Mouse (Mus musculus) G1E (cell line): ENCODE measurements around the gene Etfa. TPM values are rescaled to one million over a fixed set of nuclear protein-coding genes. Genes with fewer than 3 reads are reported as not detected.

ENCODE experiments used
- ATAC-seq: 2 replicates; pipeline ENCODE4 v1.8.0; 2016; ENCODE audit warnings: mild to moderate bottlenecking; ENCODE audit not compliant: insufficient number of reproducible peaks, poor library complexity, low FRiP score, severe bottlenecking; ENCODE audit errors: extremely low read depth
- DNase-seq: peaks from one replicate; pipeline ENCODE4 v3.0.0; 2012; ENCODE audit warnings: low spot score
- H3K27me3 ChIP-seq: 2 replicates; pipeline ENCODE4 v1.6.1; 2012; ENCODE audit warnings: mild to moderate bottlenecking, low read length, inconsistent platforms; ENCODE audit not compliant: insufficient read depth
- H3K36me3 ChIP-seq: replicated peaks from 2 replicates; pipeline ENCODE3; 2012; ENCODE audit warnings: mild to moderate bottlenecking, inconsistent platforms
- H3K4me1 ChIP-seq: 2 replicates; pipeline ENCODE4 v1.6.1; 2012; ENCODE audit warnings: low read depth, low read length, inconsistent platforms, mixed read lengths; ENCODE audit not compliant: insufficient read depth
- H3K4me3 ChIP-seq: 2 replicates; pipeline ENCODE4 v1.5.1; 2012; ENCODE audit warnings: low read depth, mild to moderate bottlenecking, inconsistent platforms, low read length, moderate library complexity, mixed read lengths
- H3K9me3 ChIP-seq: replicated peaks from 2 replicates; pipeline ENCODE4 v1.6.1; 2012; ENCODE audit warnings: inconsistent platforms
- CTCF ChIP-seq: IDR thresholded peaks from 2 replicates; pipeline ENCODE4 v1.5.1; 2012; ENCODE audit warnings: low read depth, low read length, inconsistent platforms, mixed read lengths
- GATA1 ChIP-seq: IDR thresholded peaks from 2 replicates; pipeline ENCODE4 v1.6.1; 2012; ENCODE audit warnings: borderline replicate concordance, low read length, inconsistent platforms, mixed read lengths
- GATA2 ChIP-seq: IDR thresholded peaks from 2 replicates; pipeline ENCODE4 v1.6.1; 2012; ENCODE audit warnings: low read depth, low read length, inconsistent platforms, borderline replicate concordance
- POLR2AphosphoS5 ChIP-seq: IDR thresholded peaks from 2 replicates; pipeline ENCODE4 v1.6.1; 2012; ENCODE audit warnings: low read depth, low read length, inconsistent platforms; ENCODE audit not compliant: insufficient replicate concordance
- TAL1 ChIP-seq: conservative IDR thresholded peaks from 2 replicates; pipeline ENCODE4 v1.6.1; 2012; ENCODE audit warnings: low read depth, low read length, inconsistent platforms, mixed read lengths
- polyA plus RNA-seq: library from polyadenylated mRNA; stranded (reverse); fragments of >175 nt; gene quantifications from 2 replicates; pipeline ENCODE4 v1.2.3, GENCODE M21; 2012
- total RNA-seq, 2 experiments: library from RNA; stranded (forward) in 1 of 2; stranded (reverse) in 1 of 2; fragments of 200-1000 nt in 1 of 2; fragments of >200 nt in 1 of 2; fragmentation: Nextera tagmentation in 1 of 2; gene quantifications; 2 replicates each; pipeline ENCODE4 v1.2.3; 2014 to 2017

Etfa gene
- total and polyA plus RNA-seq, 3 experiments = 44.2 to 77.6 (median 49.2) TPM

DNA sequence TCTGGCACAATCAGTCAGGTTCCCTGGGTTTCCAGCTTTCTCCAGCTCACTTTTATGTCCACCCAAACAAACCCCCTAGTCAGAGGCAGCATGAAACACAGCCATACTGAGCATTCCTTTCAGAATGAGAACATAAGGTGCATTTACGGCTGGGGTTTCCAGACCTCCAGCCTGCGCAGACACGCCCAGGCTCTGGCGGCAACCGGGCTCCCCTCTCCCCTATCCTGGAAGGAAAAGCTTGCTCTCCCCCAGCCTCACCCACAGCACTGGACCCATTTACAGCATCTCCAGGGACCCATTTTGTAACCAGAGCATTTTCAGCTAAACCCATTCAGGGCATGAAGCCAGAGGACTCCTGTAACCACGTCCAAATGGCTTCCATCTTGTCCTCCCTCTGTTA is 62.0 kb downstream of the Etfa start:
- Histone ChIP-seq H3K4me3 (no peak overlapping the region), H3K27me3 (peaks cover 10% of the 10 kb centered on the region; the same call in 1 of the 2 replicates), H3K36me3 (peaks cover 22% of the 10 kb centered on the region), H3K9me3 (no peaks in the 10 kb centered on the region), H3K4me1 (peaks cover 8% of the 10 kb centered on the region; the same call in 1 of the 2 replicates)
- ATAC-seq (no peak), DNase-seq (no peak)
- TF ChIP-seq GATA1 = no peak
- no peak for TF ChIP-seq TAL1
- no peak for TF ChIP-seq POLR2AphosphoS5
- no peak for TF ChIP-seq CTCF
- TF ChIP-seq GATA2 = no peak

GRCm38 (mm10) chr9:55449108-55449507 is 62.9 kb downstream of the Etfa start:
- H3K9me3 ChIP-seq = no peaks in the 10 kb centered on the region
- DNase-seq (no peak), ATAC-seq (no peak)
- H3K4me3 ChIP-seq = no peak overlapping the region
- H3K36me3 ChIP-seq = peaks cover 16% of the 10 kb centered on the region
- peaks cover 14% of the 10 kb centered on the region for H3K27me3 ChIP-seq
- H3K4me1 ChIP-seq = peaks cover 8% of the 10 kb centered on the region; the same call in 1 of the 2 replicates
- no peak for TF ChIP-seq POLR2AphosphoS5
- TF ChIP-seq GATA1 = no peak
- no peak for TF ChIP-seq GATA2
- no peak for TF ChIP-seq CTCF
- no peak for TF ChIP-seq TAL1

DNA sequence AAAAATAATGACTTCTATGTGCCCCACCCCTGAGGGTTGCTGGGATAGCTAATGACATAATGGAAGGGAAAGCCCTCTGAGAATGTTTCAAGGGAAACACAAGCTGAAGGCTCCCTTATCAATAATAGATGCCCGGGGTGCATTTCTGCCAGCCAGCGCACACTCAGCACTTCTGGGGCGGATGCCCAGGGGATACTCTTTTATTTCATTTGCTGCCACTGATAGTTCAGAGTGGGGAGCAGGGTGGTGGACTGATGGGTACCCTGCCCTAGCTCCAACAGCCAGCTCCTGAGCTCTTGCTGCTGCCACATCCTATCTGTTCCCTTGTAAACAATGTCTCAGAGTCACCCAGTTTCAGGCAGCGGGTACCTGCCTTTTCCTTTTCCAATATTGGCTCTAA is 64.5 kb downstream of the Etfa start:
- Histone ChIP-seq H3K4me3 (no peak overlapping the region), H3K27me3 (peaks cover 14% of the 10 kb centered on the region), H3K9me3 (no peaks in the 10 kb centered on the region), H3K4me1 (no peaks in the 10 kb centered on the region), H3K36me3 (peaks cover under 1% of the 10 kb centered on the region)
- DNase-seq (no peak), ATAC-seq (no peak)
- TF ChIP-seq TAL1 = no peak
- no peak for TF ChIP-seq POLR2AphosphoS5
- TF ChIP-seq GATA2 = no peak
- TF ChIP-seq GATA1 = no peak
- TF ChIP-seq CTCF = no peak

GRCm38 (mm10) chr9:55439206-55439780 is 72.8 kb downstream of the Etfa start:
- ATAC-seq (no peak), DNase-seq (no peak)
- Histone ChIP-seq H3K36me3 (no peaks in the 10 kb centered on the region), H3K4me3 (no peak overlapping the region), H3K4me1 (no peaks in the 10 kb centered on the region), H3K9me3 (no peaks in the 10 kb centered on the region), H3K27me3 (peaks cover 27% of the 10 kb centered on the region)
- TF ChIP-seq GATA2 (no peak), CTCF (no peak), POLR2AphosphoS5 (no peak)

GRCm38 (mm10) chr9:55438433-55438832 is 73.6 kb downstream of the Etfa start:
- Histone ChIP-seq H3K27me3 (peaks cover 30% of the 10 kb centered on the region), H3K4me1 (no peaks in the 10 kb centered on the region), H3K4me3 (no peak overlapping the region), H3K9me3 (no peaks in the 10 kb centered on the region), H3K36me3 (no peaks in the 10 kb centered on the region)
- no peak for DNase-seq
- ATAC-seq = no peak
- TF ChIP-seq GATA1 = no peak
- TF ChIP-seq CTCF = no peak

GRCm38 (mm10) chr9:55433875-55434274 is 78.2 kb downstream of the Etfa start:
- H3K4me3 ChIP-seq = no peak overlapping the region
- TF ChIP-seq GATA1 = no peak
- no peak for TF ChIP-seq GATA2
- TF ChIP-seq CTCF = no peak
- TF ChIP-seq POLR2AphosphoS5 = no peak
- no peak for TF ChIP-seq TAL1
- H3K4me1 ChIP-seq = peaks cover 3% of the 10 kb centered on the region; the same call in 1 of the 2 replicates
- H3K36me3 ChIP-seq = no peaks in the 10 kb centered on the region
- H3K9me3 ChIP-seq = no peaks in the 10 kb centered on the region
- peaks cover 39% of the 10 kb centered on the region for H3K27me3 ChIP-seq
- DNase-seq (no peak), ATAC-seq (no peak)
